Mouse (Mus musculus) forebrain, embryonic 13.5 days (tissue): Measurements from ENCODE around the gene Map3k7cl. TPM values are rescaled to one million over a fixed set of nuclear protein-coding genes. Genes with fewer than 3 reads are reported as not detected.

Experiments
- ATAC-seq: fragments of 200-750 bp; cut with Nextera tagmentation; 2 replicates; pipeline ENCODE4 v1.8.0; 2017
- H3K27ac ChIP-seq: fragments of 300-500 bp; sonication (generic); 2 replicates; pipeline ENCODE4 v1.5.1; 2015; ENCODE audit warnings: inconsistent platforms, mild to moderate bottlenecking, moderate library complexity
- H3K27me3 ChIP-seq: fragments of 300-500 bp; sonication (generic); 2 replicates; pipeline ENCODE4 v1.6.1; 2015; ENCODE audit warnings: mild to moderate bottlenecking, inconsistent platforms
- H3K36me3 ChIP-seq: fragments of 300-500 bp; sonication (generic); 2 replicates; pipeline ENCODE4 v1.6.1; 2015; ENCODE audit warnings: mild to moderate bottlenecking, inconsistent platforms; ENCODE audit not compliant: poor library complexity, severe bottlenecking
- H3K4me1 ChIP-seq: fragments of 300-500 bp; sonication (generic); 2 replicates; pipeline ENCODE4 v1.6.1; 2015; ENCODE audit warnings: inconsistent platforms
- H3K4me2 ChIP-seq: fragments of 300-500 bp; sonication (generic); 2 replicates; pipeline ENCODE4 v1.6.1; 2015; ENCODE audit warnings: inconsistent platforms, mild to moderate bottlenecking, moderate library complexity
- H3K4me3 ChIP-seq: fragments of 300-500 bp; sonication (generic); 2 replicates; pipeline ENCODE4 v1.5.1; 2015; ENCODE audit warnings: mild to moderate bottlenecking, inconsistent platforms
- H3K9ac ChIP-seq: fragments of 300-500 bp; sonication (generic); 2 replicates; pipeline ENCODE4 v1.6.1; 2015; ENCODE audit warnings: mild to moderate bottlenecking, inconsistent platforms
- H3K9me3 ChIP-seq: fragments of 300-500 bp; sonication (generic); replicated peaks from 2 replicates; pipeline ENCODE4 v1.6.1; 2016; ENCODE audit warnings: inconsistent platforms
- WGBS: fragments of 180-500 bp; shearing (Covaris S2); methylation state at CpG from one replicate; pipeline ENCODE4 v1.1.7; 2015; 5-methylcytosine and 5-hydroxymethylcytosine counted together
- polyA plus RNA-seq: library from polyadenylated mRNA; unstranded; fragments of >200 nt; fragmentation: Nextera tagmentation; extraction: Ambion mirVana; gene quantifications from 2 replicates; pipeline ENCODE4 v1.2.1, GENCODE M21; 2015

Map3k7cl gene
- polyA plus RNA-seq, 1 experiment from 2014 or later: 0.10 TPM

DNA sequence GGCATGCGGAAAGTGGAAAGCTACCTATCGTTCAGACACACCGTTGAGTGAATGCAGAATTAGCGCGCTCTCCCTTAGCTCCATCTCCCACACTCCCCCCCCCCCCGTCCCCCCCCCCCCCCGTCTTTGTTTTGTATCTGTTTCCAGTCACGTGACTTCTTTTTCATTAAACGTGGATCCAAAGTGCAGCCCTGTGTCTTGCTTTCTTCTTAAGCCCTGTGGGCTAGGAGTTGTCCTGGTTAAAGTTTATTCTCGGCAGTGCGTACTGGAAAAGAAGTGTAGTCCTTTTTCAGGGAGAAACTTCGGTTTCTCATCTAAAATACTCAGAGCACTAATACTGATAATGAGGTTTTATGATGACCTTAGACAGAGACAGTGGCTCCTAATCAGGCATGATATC lies 42.0 kb downstream of the Map3k7cl start:
- Histone ChIP-seq H3K4me3 (no peak overlapping the region), H3K9ac (no peak overlapping the region), H3K27me3 (no peaks in the 10 kb centered on the region), H3K36me3 (no peaks in the 10 kb centered on the region), H3K4me1 (peaks cover 7% of the 10 kb centered on the region), H3K27ac (no peak overlapping the region), H3K4me2 (no peak overlapping the region), H3K9me3 (no peaks in the 10 kb centered on the region; the same call in 1 of the 2 replicates)
- ATAC-seq: no peak
- 84% methylated on average over 9 of the region's 12 CpGs for WGBS

DNA sequence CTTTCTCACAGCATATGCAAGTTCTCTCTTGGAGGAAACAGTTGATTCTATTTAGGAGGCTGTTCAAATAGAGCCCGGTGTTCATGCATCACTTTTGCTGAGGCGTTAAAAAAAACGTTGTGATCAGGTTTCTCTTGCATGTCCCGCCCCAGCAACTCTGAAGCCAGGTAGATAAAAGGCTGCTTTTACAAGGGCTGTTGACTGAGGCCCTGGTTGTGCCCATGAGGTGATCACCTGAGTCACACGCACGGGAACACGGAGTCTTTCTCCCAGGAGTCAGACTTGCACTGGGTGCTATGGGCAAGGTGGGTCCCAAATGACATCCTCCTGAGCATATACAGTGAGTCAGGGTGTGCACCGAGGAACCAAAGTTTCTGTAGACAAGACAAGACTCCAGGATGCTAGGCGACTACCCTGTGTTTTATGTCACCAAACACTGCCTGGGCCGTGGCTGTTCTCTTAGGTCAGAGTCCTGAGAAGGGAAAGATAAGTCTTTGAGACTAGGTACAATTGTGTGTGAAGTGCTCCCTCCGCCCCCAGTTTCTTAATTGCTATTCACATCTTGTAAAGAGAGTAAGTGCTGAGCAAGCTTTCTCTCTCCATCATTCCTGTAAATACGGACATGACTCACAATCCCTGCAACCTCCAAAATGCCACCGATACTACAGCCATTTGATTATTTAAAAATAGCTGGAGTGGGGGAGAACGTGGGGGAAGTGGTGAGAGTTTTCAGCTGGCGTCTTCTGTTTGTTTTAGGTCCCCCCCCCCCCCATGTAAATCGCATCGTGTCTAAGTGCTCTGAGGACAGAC lies 49.8 kb downstream of the Map3k7cl start:
- WGBS: 79% methylated on average over 17 of the region's 17 CpGs
- H3K4me3 ChIP-seq: no peak overlapping the region
- ATAC-seq: no peak
- H3K27me3 ChIP-seq: no peaks in the 10 kb centered on the region
- peaks cover 4% of the 10 kb centered on the region for H3K4me1 ChIP-seq
- no peaks in the 10 kb centered on the region for H3K9me3 ChIP-seq
- H3K4me2 ChIP-seq: no peak overlapping the region
- no peaks in the 10 kb centered on the region for H3K36me3 ChIP-seq
- H3K9ac ChIP-seq: no peak overlapping the region
- H3K27ac ChIP-seq: no peak overlapping the region

DNA sequence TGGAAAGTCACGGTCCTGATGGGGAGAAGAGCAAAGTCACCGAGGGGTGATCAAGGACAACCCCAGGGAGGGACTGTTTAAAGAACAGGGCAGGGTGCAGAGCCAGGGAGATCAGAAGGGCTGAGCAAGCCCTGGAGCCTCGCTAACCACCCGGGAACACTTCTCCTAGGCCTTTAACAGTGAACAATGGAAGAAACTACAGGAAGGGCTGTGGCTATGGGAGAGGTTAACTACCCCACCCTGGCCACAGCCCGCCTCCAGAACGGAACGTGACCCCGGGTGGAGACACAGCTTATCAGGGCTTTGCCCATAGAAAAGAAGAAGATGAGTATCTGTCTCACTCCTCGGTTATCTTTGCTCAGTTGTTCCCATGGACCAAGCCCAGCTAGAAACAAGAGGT lies 50.9 kb downstream of the Map3k7cl start:
- WGBS: 84% methylated on average over 9 of the region's 9 CpGs
- H3K36me3 ChIP-seq: no peaks in the 10 kb centered on the region
- no peak overlapping the region for H3K9ac ChIP-seq
- no peak for ATAC-seq
- H3K4me1 ChIP-seq: no peaks in the 10 kb centered on the region
- no peak overlapping the region for H3K4me3 ChIP-seq
- no peaks in the 10 kb centered on the region for H3K9me3 ChIP-seq
- H3K27me3 ChIP-seq: no peaks in the 10 kb centered on the region
- H3K4me2 ChIP-seq: no peak overlapping the region
- H3K27ac ChIP-seq: no peak overlapping the region

DNA sequence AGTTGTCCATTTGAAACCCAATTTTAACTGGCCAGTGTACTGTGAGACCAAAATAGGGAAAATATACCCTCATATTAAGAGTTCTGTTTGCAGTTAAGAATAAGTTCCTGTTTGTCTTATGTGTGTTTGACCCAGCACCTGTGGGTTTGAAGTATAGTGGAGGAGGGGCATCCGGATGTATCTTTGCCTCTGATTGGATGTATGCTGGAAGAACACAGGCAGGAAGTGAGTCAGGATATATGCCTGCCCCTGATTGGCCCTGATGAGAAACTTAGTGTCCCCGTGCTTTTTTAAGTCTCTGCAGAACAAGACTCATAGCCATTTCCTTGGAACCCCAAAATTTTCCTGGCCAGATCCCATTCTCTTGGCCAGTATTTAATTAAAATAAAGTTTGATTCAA lies 51.8 kb downstream of the Map3k7cl start:
- Histone ChIP-seq H3K36me3 (no peaks in the 10 kb centered on the region), H3K9ac (no peak overlapping the region), H3K27me3 (no peaks in the 10 kb centered on the region), H3K4me3 (no peak overlapping the region), H3K27ac (no peak overlapping the region), H3K4me2 (no peak overlapping the region), H3K4me1 (no peaks in the 10 kb centered on the region), H3K9me3 (no peaks in the 10 kb centered on the region)
- 85% methylated on average over 2 of the region's 2 CpGs for WGBS
- ATAC-seq: no peak

DNA sequence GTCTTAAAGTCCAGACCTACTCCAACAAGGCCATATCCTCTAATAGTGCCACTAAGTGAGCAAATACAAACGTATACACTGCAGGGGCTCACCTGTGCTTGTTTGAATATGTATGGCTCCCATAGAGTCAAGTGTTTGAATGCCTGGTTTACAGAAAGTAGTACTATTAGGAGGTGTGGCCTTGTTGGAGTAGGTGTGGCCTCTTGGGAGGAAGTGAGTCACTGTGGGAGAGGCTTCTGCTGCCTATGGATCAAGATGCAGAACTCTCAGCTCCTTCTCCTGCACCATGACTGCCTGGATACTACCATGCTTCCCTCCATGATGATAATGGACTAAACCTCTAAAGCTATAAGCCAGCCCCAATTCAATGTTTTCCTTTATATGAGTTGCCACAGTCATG lies 54.3 kb downstream of the Map3k7cl start:
- no peak for ATAC-seq
- Histone ChIP-seq H3K9me3 (no peaks in the 10 kb centered on the region), H3K27me3 (no peaks in the 10 kb centered on the region), H3K4me2 (no peak overlapping the region), H3K4me1 (no peaks in the 10 kb centered on the region), H3K4me3 (no peak overlapping the region), H3K9ac (no peak overlapping the region), H3K27ac (no peak overlapping the region), H3K36me3 (no peaks in the 10 kb centered on the region)
- WGBS: 75% methylated on average over 1 of the region's 1 CpGs

DNA sequence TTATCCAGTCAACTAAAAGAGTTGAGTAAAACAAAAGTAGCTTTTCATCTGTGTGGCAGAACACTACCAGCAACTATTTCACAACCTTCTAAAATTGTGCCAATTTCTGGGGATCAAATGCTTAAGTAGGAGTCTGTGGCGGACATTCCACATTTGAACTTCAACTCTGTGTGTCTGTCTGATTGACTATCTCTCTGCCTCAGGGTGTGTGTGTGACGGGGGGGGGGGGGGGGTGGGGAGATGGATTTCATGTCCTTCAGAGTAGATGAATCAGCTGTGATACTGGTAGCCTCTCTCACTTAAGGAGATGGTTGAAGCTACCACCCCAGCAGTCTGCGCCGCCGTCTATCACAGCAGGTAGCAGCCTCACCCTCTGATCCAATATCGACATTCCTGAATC lies 54.8 kb downstream of the Map3k7cl start:
- no peaks in the 10 kb centered on the region for H3K36me3 ChIP-seq
- no peak for ATAC-seq
- WGBS: 96% methylated on average over 6 of the region's 6 CpGs

DNA sequence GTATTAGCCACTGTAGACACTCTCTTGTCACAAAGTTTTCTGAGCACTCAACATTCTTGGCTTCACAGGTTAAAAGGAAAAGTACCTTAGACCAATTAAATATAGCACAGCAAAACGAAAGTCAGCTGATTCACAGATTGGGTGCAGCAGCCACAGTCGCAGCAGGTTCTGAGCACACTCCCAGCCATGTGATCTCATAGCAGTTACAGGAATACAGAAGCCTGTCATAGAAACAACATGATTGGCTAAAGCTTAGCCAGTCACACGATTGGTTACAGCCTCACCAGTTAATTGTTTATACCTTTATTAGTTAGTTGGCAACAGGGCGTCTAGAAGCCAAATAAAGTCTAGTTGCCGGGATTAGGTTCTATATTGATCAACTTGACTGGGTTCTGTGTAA lies 57.0 kb downstream of the Map3k7cl start:
- no peak overlapping the region for H3K9ac ChIP-seq
- no peak overlapping the region for H3K27ac ChIP-seq
- H3K4me2 ChIP-seq: no peak overlapping the region
- 88% methylated on average over 5 of the region's 5 CpGs for WGBS
- H3K9me3 ChIP-seq: no peaks in the 10 kb centered on the region
- H3K4me1 ChIP-seq: no peaks in the 10 kb centered on the region
- no peaks in the 10 kb centered on the region for H3K36me3 ChIP-seq
- no peak overlapping the region for H3K4me3 ChIP-seq
- ATAC-seq: no peak
- no peaks in the 10 kb centered on the region for H3K27me3 ChIP-seq

More for the DNA sequence above, 54.8 kb downstream of the Map3k7cl start:
- no peaks in the 10 kb centered on the region for H3K27me3 ChIP-seq
- H3K4me3 ChIP-seq: no peak overlapping the region
- H3K4me2 ChIP-seq: no peak overlapping the region
- no peak overlapping the region for H3K27ac ChIP-seq
- H3K9me3 ChIP-seq: no peaks in the 10 kb centered on the region
- no peaks in the 10 kb centered on the region for H3K4me1 ChIP-seq
- no peak overlapping the region for H3K9ac ChIP-seq

DNA sequence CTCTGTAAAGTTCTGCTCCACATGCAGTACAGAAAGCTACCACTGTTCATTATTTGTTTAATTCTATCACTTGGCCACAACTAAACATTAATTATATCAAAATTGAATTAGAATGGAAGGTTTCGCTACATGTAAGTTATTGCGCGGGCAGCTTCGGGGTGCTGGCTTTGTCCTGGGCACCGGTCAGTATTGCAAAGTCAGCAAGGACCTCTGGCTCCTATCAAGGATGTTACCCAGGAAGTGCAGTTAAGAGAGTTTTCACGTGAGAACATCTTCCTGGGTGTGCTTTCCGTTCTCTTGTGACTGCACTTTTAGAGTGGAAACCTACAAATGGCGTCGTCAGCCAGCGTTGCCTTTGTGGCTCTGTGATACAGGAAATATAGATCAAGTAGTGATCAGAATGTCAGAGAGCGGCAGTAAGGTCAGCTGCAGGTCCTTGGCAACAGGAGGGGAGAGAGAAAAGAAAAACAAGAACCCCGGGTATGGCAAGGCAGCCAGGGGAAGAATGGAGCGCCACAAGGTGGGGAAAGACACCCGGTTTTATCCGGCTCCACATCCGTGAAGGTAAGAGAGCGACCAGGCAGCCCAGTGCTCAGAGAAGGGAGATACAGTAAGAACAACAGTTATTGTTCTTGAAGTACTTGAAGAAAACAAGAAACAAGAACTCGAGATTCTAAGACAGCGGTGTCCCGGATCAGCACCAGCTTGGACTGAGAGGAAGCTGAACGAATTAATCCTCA lies 57.6 kb downstream of the Map3k7cl start:
- Histone ChIP-seq H3K4me3 (no peak overlapping the region), H3K4me1 (no peaks in the 10 kb centered on the region), H3K27me3 (no peaks in the 10 kb centered on the region), H3K36me3 (no peaks in the 10 kb centered on the region), H3K9ac (no peak overlapping the region), H3K27ac (no peak overlapping the region), H3K4me2 (no peak overlapping the region), H3K9me3 (no peaks in the 10 kb centered on the region)
- ATAC-seq: no peak
- 90% methylated on average over 21 of the region's 21 CpGs for WGBS

DNA sequence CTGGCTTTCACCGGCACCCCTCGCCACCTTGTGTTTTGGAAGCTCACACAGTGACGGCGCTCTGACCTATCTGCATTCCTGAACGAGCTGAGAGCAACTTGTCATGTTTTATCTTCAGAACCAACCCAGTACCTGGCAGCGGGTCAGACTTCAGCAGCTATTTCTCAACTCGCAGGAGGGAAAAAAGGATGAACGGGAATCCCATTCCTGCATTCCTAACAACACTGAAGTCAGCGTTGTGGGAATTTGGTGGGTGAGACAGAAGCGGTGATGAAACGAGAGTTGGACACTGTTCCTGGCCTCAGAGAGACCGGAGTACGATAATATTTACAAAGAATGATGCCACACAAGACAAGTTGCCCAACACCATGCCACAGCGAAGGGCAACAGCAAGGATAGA lies 58.3 kb downstream of the Map3k7cl start:
- Histone ChIP-seq H3K36me3 (no peaks in the 10 kb centered on the region), H3K27ac (no peak overlapping the region), H3K9me3 (no peaks in the 10 kb centered on the region), H3K4me3 (no peak overlapping the region), H3K4me2 (no peak overlapping the region), H3K27me3 (no peaks in the 10 kb centered on the region), H3K4me1 (no peaks in the 10 kb centered on the region), H3K9ac (no peak overlapping the region)
- ATAC-seq: no peak
- WGBS: 91% methylated on average over 14 of the region's 14 CpGs

DNA sequence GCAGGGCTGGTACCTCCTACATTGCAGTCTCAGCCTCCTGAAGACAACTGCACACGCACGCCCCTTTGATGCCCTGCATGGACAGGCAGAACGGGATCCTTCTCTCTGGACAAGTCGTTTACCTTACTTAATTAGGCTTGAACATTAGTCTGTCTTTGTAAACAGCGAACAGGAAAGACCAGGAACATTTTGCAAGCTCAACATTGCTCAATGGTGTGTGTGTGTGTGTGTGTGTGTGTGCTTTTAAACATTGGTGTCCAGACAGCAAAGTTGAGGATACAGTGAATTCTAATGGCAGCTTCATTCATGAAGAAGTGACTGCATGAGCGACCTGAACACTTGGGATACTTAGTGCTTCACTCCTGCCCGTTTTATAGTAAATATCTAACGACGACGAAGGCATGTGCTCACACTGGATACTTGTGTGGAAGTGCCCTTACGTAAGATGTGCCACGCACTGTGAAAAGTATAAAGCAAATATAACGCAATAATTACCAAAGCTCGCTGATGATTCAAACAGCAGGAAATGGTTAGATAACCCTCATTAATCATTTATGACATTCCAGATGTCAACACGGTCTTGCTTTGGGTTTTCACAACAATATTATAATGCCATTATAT lies 59.2 kb downstream of the Map3k7cl start:
- Histone ChIP-seq H3K27ac (no peak overlapping the region), H3K4me1 (no peaks in the 10 kb centered on the region), H3K4me3 (no peak overlapping the region), H3K36me3 (no peaks in the 10 kb centered on the region), H3K4me2 (no peak overlapping the region), H3K9ac (no peak overlapping the region), H3K27me3 (no peaks in the 10 kb centered on the region), H3K9me3 (no peaks in the 10 kb centered on the region)
- WGBS: 81% methylated on average over 15 of the region's 15 CpGs
- ATAC-seq: no peak

DNA sequence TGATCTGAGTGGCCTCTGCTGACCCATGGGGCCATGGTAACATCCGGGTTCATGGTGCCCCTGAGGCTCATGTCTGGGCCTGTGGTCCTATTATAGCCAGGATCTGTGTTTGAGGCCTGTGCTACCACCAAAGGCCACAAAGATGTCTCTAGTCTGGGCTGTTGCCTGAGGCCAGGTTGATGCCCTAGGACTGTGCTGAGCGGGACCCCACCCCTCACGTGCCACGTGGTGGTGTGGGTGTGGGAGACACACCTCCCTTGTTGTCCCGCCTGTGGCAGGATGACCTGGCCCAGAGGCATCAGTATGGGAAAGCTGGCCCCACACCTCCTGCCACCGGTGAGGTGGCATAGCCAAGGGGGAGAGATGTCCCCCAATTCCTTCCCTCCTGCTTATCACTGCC lies 64.2 kb downstream of the Map3k7cl start:
- no peaks in the 10 kb centered on the region for H3K4me1 ChIP-seq
- no peak overlapping the region for H3K4me3 ChIP-seq
- no peak overlapping the region for H3K4me2 ChIP-seq
- WGBS: 86% methylated on average over 6 of the region's 6 CpGs
- no peaks in the 10 kb centered on the region for H3K36me3 ChIP-seq
- no peak overlapping the region for H3K27ac ChIP-seq
- H3K9ac ChIP-seq: no peak overlapping the region
- H3K27me3 ChIP-seq: no peaks in the 10 kb centered on the region
- 0 out of 2 replicates have a peak, but pooled peaks have one; percentile 21 for ATAC-seq
- no peaks in the 10 kb centered on the region for H3K9me3 ChIP-seq

DNA sequence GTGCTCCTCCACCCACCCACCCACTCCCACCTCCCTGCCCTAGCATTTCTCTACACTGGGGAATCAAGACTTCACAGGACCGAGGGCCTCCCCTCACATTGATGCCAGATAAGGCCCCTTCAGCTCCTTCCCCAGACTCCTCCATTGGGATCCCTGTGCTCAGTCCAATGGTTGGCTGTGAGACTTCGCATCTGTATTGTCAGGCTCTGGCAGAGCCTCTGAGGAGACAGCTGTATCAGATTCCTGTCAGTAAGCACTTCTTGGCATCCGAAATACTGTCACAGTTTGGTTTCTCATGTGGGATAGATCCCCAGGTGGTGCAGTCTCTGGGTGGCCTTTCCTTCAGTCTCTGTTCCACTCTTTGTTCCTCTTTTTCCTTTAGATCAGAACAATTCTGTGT lies 68.1 kb downstream of the Map3k7cl start:
- 87% methylated on average over 3 of the region's 3 CpGs for WGBS
- no peak for ATAC-seq
- H3K9ac ChIP-seq: no peak overlapping the region
- H3K27ac ChIP-seq: no peak overlapping the region
- H3K4me1 ChIP-seq: no peaks in the 10 kb centered on the region
- no peak overlapping the region for H3K4me2 ChIP-seq
- H3K36me3 ChIP-seq: no peaks in the 10 kb centered on the region
- no peaks in the 10 kb centered on the region for H3K27me3 ChIP-seq
- H3K9me3 ChIP-seq: peaks cover under 1% of the 10 kb centered on the region; the same call in 1 of the 2 replicates
- H3K4me3 ChIP-seq: no peak overlapping the region
